Mouse (Mus musculus) granulocyte monocyte progenitor cell, adult 5-6 weeks (primary cell): ENCODE measurements at regions not wholly inside any gene's neighbourhood (a gene's known extent, or its start where the extent isn't known, plus 50 kb on each side); places are given as distances from the start of the nearest gene placed in this dataset.

ENCODE experiments used
- ATAC-seq: replicated peaks from 2 replicates; pipeline ENCODE4 v1.8.0; 2016; ENCODE audit warnings: mild to moderate bottlenecking, moderate TSS enrichment, inconsistent platforms; ENCODE audit not compliant: poor library complexity, severe bottlenecking

GRCm38 (mm10) chr1:73374531-73375375 is 359.0 kb upstream of the Tnp1 start:
- ATAC-seq, result no peak

GRCm38 (mm10) chr1:73368222-73368621 is 352.5 kb upstream of the Tnp1 start:
- no peak for ATAC-seq

GRCm38 (mm10) chr1:73365842-73366241 is 350.1 kb upstream of the Tnp1 start:
- ATAC-seq, result no peak

GRCm38 (mm10) chr1:73364300-73364683 is 348.6 kb upstream of the Tnp1 start:
- ATAC-seq, result no peak

- ATAC-seq, result no peak
Measured at GRCm38 (mm10) chr1:73363549-73364299, 348.0 kb upstream of the Tnp1 start.

DNA sequence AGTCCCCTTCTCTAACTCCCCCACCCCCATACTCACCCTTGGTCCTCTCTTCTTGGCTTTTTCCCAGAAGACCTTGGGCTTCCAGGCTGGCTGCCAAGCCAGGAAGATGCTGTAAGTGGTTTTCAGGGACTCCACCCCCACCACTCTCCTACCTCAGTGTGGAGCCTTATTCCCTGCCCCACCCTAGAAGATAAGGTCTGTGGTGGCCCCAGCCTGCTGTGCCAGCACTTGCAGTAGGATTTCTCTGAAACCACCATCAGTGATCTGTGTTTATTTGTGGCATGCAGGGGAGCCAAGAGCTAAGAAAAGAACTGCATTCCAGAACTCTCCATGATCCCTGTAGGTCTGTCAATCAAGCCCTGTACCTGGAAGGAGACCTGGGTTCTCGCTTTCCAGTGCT is 346.4 kb upstream of the Tnp1 start:
- no peak for ATAC-seq

DNA sequence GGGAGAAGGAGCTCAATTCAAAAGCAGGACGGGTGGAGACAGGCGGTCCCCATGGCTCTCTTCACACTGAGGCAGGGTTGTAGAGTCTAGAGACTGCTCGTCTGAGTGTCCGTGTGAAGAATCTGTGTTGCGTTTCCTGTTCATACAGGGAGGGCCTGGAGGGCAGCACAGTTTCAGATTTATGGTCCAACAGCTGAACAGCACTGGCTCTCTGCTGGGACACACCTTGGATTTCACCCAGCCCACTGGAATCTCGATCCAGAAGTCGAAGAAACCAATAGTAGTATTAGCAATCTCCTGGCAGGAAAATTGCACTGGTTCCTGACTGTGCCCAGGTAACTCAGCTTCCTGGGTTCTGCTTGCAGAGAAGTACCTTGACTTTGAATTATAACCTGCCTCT is 345.6 kb upstream of the Tnp1 start:
- ATAC-seq, result no peak

- ATAC-seq, result no peak
Measured at GRCm38 (mm10) chr1:73354447-73354846, 338.7 kb upstream of the Tnp1 start.

GRCm38 (mm10) chr1:73348476-73348875 is 332.8 kb upstream of the Tnp1 start:
- ATAC-seq, result no peak

DNA sequence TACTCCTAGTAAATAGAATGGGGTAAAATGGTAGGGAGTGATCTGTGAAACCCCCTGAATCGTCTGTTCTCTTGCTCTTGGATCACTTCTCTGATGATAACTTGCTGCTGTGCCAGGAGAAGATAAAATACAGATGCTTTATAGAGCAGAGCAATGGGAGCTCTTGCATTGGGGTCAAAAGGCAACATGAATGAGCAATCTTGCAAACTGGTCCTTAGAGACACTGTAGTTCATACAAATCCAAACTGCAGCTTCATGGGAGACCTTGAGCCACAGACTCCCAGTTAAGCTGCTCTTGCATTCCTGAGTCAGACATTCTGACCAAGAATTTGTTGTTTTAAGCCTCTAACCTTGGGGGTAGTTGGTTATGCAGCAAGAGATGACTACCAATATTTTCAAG is 328.9 kb upstream of the Tnp1 start:
- ATAC-seq, result no peak

DNA sequence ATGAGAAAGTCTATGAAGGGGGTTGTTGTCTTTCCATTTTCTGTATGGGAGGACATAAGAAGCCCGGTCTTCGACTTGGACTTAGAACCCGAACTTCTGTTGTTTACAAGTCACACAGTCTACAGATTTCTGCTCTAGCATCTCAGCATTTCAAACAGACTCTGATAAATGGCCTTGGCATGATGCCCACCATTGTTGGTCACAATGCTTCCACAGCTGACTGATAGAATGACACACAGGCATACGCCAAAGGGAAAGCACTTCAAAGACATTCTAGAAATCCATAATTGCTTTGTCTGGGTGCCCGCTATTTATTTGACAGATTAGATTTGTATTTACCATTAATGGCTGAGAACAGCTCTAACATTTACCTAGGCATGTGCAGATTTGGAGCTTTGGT is 326.2 kb upstream of the Tnp1 start:
- no peak for ATAC-seq

DNA sequence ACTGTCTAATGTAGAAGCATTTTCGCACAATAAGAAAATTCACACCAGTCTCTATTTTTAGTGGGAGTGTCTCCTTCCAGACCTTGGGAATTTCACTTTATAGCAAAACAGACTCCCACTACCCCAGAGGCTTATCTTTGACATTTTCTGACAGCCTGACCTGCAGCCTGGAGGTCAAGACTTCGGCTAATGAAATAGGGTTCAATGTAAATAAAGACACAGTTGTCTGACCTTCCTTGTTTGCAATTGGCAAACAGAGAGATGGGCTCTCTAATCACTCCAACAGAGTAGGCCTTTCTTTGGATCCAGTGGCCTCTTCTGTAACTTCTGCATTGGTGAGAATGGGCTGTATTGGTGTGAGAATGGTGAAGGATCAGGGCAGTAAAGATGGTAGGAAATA is 321.7 kb upstream of the Tnp1 start:
- ATAC-seq, result no peak

DNA sequence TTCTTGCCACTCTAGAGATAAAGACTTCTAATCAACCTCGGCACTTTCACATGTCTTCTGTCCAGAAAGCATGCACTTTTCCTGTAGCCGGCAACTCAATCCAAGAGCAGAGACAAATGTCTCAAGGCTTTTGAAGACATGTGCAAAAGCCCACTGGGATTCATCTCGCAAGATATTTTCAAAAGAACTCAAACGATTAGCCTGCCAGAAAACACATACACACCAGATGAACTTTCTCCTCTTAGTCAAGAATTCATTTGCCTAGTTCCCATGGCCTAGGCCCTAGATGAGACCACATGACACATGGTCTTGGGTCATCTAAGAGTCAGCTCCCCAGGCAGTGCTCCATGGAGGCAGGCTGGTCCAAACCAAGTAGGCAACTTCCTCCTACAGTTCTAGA is 293.8 kb upstream of the Tnp1 start:
- no peak for ATAC-seq

- no peak for ATAC-seq
Measured at GRCm38 (mm10) chr1:73308420-73308819, 292.7 kb upstream of the Tnp1 start.

- ATAC-seq, result no peak
Measured at GRCm38 (mm10) chr1:73307194-73307593, 291.5 kb upstream of the Tnp1 start.

DNA sequence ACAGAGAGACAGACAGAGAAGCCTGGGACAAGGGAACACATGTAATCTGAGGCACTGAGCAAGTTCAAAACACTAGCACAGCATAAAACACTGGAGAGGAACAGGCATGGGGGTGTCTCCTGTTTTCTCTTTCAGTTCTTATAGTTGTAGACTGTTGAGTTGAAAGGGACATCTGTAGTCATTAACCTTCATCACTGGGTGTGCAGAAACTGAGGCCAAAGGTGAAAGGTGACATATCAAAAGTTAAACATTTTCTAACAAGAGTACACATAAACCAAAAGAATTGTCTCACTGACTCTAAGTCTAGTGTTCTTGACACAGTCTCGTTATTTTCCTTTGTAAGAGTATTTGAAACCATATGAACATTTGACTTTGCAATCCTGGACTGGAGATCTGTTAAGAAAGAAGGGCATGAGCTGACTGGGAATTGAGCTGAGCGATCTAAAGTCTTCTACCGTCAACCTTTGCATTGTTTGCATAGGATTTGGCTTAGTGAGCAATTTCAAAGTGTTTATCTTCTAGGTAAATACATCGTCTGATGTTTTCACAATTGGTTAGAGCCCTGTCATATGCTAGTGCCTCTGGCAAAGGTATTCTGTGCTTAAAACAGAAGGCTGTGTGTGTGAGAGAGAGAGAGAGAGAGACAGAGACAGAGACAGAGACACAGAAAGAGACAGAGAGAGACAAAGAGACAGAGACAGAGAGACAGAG is 284.4 kb upstream of the Tnp1 start:
- no peak for ATAC-seq

DNA sequence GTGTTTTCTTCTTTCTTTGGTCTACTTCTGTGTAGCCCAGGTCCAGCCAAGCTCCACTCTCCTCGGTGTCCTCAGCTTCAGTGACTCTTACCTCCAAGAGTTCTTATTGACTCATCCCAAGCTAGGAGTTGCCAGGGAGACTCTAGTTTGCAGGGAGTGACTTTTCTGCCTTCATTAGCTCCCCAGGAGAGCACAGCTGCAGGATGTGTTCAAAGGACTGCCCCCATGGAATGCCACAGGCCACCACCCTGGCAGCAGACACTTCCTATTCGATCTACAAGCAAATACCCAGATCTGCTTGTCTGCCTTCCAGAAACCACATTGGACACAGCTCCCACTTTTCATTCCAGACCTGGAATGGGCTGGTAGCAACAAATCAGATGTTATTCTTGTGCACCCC is 269.6 kb upstream of the Tnp1 start:
- ATAC-seq, result no peak

- no peak for ATAC-seq
Measured at GRCm38 (mm10) chr1:73274480-73274879, 258.8 kb upstream of the Tnp1 start.

GRCm38 (mm10) chr1:73270787-73271391 is 255.2 kb upstream of the Tnp1 start:
- no peak for ATAC-seq

DNA sequence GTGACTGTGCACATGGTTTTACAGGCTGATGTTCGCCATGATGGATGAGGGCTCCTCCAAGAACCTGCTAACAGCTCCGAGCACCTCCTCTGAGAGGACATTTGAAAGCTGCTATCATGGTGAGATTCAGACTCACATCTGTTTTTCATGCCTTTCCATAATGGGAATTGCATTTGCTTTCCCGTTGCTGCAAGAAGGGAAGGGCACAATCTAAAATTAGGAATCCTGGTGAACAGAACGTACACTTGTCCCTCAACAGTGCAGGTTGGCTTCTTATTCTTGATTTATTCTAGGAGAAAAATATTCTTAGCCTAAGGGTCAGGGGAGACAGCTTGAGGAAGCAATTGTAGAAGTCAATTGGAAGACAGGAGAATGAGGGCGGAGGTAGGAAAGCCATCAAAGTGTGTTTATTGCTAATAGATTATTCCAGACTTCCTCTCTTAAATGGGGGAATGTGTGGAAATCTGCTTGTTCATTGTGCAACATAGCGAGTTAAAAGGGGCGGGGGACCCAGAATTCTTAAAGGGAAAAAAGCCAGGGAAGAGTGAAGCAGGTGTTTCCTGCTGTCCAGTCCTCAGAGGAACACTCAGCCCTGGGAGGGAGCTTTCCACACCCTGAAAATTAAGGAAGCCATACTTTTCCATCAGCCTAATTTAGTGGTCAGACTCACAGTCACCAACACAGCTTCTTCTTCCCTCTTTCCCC is 253.5 kb upstream of the Tnp1 start:
- no peak for ATAC-seq
